Mouse (Mus musculus): ENCODE data around the gene Yaf2. TPM values are rescaled to one million over a fixed set of nuclear protein-coding genes. Genes with fewer than 3 reads are reported as not detected.

Gene Yaf2
- polyA plus RNA-seq, 1 experiment from 2014 or later: 89.6 TPM

DNA sequence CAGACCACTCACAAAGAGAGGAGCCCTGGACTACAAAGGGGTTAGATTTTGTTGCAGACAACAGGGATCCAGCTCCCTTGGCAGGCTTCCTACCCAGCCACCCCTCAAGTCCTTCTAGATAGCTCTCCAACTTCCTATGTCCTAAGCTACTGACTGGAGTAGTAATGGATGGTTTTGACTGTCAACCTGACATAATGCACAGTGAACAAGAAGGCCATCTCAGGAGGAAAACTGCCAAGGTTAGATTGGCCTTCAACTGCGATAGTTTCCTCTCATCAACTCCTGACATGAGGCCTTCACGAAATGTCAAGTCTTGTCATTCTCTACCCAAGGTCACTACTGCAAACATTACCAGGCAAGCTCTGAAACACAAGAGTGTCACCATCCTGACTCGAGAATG is 72.5 kb downstream of the Yaf2 start:
- ATAC-seq (ENCODE audit: insufficient number of reproducible peaks, insufficient read depth, low FRiP score, low read depth): no peak
- H3K9me3 ChIP-seq (ENCODE audit: control insufficient read depth, low read length): no peaks in the 10 kb centered on the region
- peaks cover 16% of the 10 kb centered on the region for H3K36me3 ChIP-seq (ENCODE audit: control insufficient read depth, insufficient read depth, low read length)
- 71% methylated on average over 3 of the region's 3 CpGs for WGBS
- H3K27me3 ChIP-seq (ENCODE audit: control insufficient read depth, insufficient read depth, low read length): no peaks in the 10 kb centered on the region
- no peak overlapping the region for H3K4me3 ChIP-seq (ENCODE audit: control insufficient read depth in 1 of 2, insufficient read depth in 1 of 2, low read depth in 1 of 2, low read length in 2 of 2)
- peak overlapping the region; percentile 31; the same call in 1 of the 2 replicates for H3K9ac ChIP-seq (ENCODE audit: low read length)
- no peak overlapping the region for H3K27ac ChIP-seq (replicated peaks in 1 of 2; ENCODE audit: control insufficient read depth in 1 of 2, insufficient read depth in 1 of 2, low read depth in 2 of 2, low read length in 2 of 2)
- H3K4me1 ChIP-seq (ENCODE audit: control insufficient read depth in 2 of 2, insufficient read depth in 2 of 2, low read length in 2 of 2): no peaks in the 10 kb centered on the region
- H3K4me2 ChIP-seq (ENCODE audit: low read length): no peak overlapping the region

DNA sequence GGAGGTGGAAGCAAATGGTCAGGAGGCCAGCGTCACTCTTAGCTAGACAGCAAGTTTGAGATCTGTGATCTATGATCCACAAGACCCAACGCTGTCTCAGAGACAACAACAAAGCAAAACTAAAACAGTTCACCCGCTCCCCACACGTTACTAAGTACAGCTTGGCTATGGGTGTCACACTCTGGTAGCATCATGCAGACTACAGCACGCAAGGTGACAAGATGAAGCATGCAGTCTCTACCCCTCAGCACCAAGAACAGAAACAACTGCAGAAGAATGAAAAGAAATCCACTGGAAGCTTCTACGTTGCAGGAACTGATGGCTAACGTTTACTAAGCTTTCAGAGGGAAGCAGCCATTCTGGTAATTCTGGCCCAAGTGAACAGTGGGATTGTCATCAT is 73.2 kb downstream of the Yaf2 start:
- 84% methylated on average over 7 of the region's 7 CpGs for WGBS

DNA sequence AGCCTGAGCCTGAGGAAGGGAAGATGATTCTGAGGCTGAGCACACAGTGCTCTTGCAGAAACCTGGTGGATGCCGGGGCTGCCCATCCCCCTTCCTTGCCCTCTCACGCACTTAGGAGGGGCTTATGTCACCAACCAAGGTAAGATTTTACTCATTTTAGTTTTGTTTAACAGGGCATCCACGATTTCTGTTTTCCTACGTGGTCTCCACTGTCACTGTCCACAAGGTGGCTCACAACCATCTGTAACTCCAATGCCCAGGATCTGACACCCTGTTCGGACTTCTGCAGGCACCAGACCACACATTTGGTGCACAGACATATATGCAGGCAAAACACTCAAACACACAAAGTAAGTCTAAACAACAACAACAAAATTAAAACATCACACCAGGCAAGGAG is 73.9 kb downstream of the Yaf2 start:
- H3K4me2 ChIP-seq (ENCODE audit: low read length): no peak overlapping the region
- ATAC-seq (ENCODE audit: insufficient number of reproducible peaks, insufficient read depth, low FRiP score, low read depth): no peak

More for the DNA sequence above, 73.2 kb downstream of the Yaf2 start:
- Histone ChIP-seq H3K27me3 (ENCODE audit: control insufficient read depth, insufficient read depth, low read length) (no peaks in the 10 kb centered on the region), H3K4me1 (ENCODE audit: control insufficient read depth in 2 of 2, insufficient read depth in 2 of 2, low read length in 2 of 2) (no peaks in the 10 kb centered on the region), H3K4me3 (ENCODE audit: control insufficient read depth in 1 of 2, insufficient read depth in 1 of 2, low read depth in 1 of 2, low read length in 2 of 2) (no peak overlapping the region), H3K9me3 (ENCODE audit: control insufficient read depth, low read length) (no peaks in the 10 kb centered on the region), H3K36me3 (ENCODE audit: control insufficient read depth, insufficient read depth, low read length) (peaks cover 23% of the 10 kb centered on the region), H3K9ac (ENCODE audit: low read length) (no peak overlapping the region), H3K4me2 (ENCODE audit: low read length) (no peak overlapping the region), H3K27ac (replicated peaks in 1 of 2; ENCODE audit: control insufficient read depth in 1 of 2, insufficient read depth in 1 of 2, low read depth in 2 of 2, low read length in 2 of 2) (no peak overlapping the region)
- ATAC-seq (ENCODE audit: insufficient number of reproducible peaks, insufficient read depth, low FRiP score, low read depth): no peak

DNA sequence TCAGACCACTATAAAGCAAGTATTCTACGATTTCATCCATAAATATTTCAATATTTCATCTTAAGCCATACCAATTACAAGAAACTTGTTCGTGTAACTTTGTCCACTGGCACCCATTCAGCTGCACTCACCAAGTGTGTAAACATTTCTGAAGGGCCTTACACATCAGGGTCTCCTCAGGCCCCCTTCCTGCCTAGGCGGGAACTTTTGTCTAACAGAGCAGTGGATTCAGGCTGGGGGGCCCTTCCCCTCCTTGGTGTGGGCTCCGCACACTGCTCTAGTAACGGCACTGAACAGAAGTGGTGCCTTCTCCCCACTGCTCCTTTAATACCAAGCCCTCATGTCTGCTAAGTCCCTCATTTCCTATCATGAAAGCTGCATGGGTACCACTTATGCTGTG is 74.5 kb downstream of the Yaf2 start:
- Histone ChIP-seq H3K4me3 (ENCODE audit: control insufficient read depth in 1 of 2, insufficient read depth in 1 of 2, low read depth in 1 of 2, low read length in 2 of 2) (no peak overlapping the region), H3K4me1 (ENCODE audit: control insufficient read depth in 2 of 2, insufficient read depth in 2 of 2, low read length in 2 of 2) (no peaks in the 10 kb centered on the region), H3K4me2 (ENCODE audit: low read length) (no peak overlapping the region), H3K36me3 (ENCODE audit: control insufficient read depth, insufficient read depth, low read length) (peaks cover 35% of the 10 kb centered on the region), H3K9ac (ENCODE audit: low read length) (no peak overlapping the region), H3K9me3 (ENCODE audit: control insufficient read depth, low read length) (no peaks in the 10 kb centered on the region), H3K27me3 (ENCODE audit: control insufficient read depth, insufficient read depth, low read length) (no peaks in the 10 kb centered on the region), H3K27ac (replicated peaks in 1 of 2; ENCODE audit: control insufficient read depth in 1 of 2, insufficient read depth in 1 of 2, low read depth in 2 of 2, low read length in 2 of 2) (no peak overlapping the region)
- ATAC-seq (ENCODE audit: insufficient number of reproducible peaks, insufficient read depth, low FRiP score, low read depth): no peak
- 89% methylated on average over 5 of the region's 5 CpGs for WGBS

More for the DNA sequence above, 73.9 kb downstream of the Yaf2 start:
- 65% methylated on average over 5 of the region's 5 CpGs for WGBS
- H3K9me3 ChIP-seq (ENCODE audit: control insufficient read depth, low read length): no peaks in the 10 kb centered on the region
- no peaks in the 10 kb centered on the region for H3K27me3 ChIP-seq (ENCODE audit: control insufficient read depth, insufficient read depth, low read length)
- peaks cover 30% of the 10 kb centered on the region for H3K36me3 ChIP-seq (ENCODE audit: control insufficient read depth, insufficient read depth, low read length)
- H3K4me1 ChIP-seq (ENCODE audit: control insufficient read depth in 2 of 2, insufficient read depth in 2 of 2, low read length in 2 of 2): no peaks in the 10 kb centered on the region
- H3K27ac ChIP-seq (replicated peaks in 1 of 2; ENCODE audit: control insufficient read depth in 1 of 2, insufficient read depth in 1 of 2, low read depth in 2 of 2, low read length in 2 of 2): no peak overlapping the region
- H3K4me3 ChIP-seq (ENCODE audit: control insufficient read depth in 1 of 2, insufficient read depth in 1 of 2, low read depth in 1 of 2, low read length in 2 of 2): no peak overlapping the region
- no peak overlapping the region for H3K9ac ChIP-seq (ENCODE audit: low read length)

DNA sequence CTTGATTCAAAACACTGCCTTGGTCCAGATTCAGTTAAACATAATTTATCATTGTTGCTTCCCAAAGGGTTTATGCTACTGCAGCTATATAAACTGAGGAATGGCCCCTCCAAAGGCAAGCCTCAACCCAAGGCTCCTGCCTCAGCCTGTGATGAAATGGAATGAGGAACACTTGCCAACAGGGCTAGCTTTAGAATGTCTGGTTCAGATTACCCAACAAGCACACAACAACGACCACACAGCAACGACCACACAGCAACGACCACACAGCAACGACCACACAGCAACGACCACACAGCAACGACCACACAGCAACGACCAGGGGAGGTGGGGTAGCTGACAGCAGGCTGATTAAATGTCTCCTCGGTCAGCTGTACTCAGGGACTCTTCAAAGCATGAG is 76.8 kb downstream of the Yaf2 start:
- 87% methylated on average over 8 of the region's 8 CpGs for whole genome bisulfite sequencing
- no peak for ATAC-seq (ENCODE audit: insufficient number of reproducible peaks, insufficient read depth, low FRiP score, low read depth)
- Histone ChIP-seq H3K27ac (replicated peaks in 1 of 2; ENCODE audit: control insufficient read depth in 1 of 2, insufficient read depth in 1 of 2, low read depth in 2 of 2, low read length in 2 of 2) (no peak overlapping the region), H3K4me2 (ENCODE audit: low read length) (no peak overlapping the region), H3K4me3 (ENCODE audit: control insufficient read depth in 1 of 2, insufficient read depth in 1 of 2, low read depth in 1 of 2, low read length in 2 of 2) (no peak overlapping the region), H3K4me1 (ENCODE audit: control insufficient read depth in 2 of 2, insufficient read depth in 2 of 2, low read length in 2 of 2) (no peaks in the 10 kb centered on the region), H3K9ac (ENCODE audit: low read length) (no peak overlapping the region), H3K9me3 (ENCODE audit: control insufficient read depth, low read length) (no peaks in the 10 kb centered on the region), H3K27me3 (ENCODE audit: control insufficient read depth, insufficient read depth, low read length) (no peaks in the 10 kb centered on the region), H3K36me3 (ENCODE audit: control insufficient read depth, insufficient read depth, low read length) (peaks cover 50% of the 10 kb centered on the region)

DNA sequence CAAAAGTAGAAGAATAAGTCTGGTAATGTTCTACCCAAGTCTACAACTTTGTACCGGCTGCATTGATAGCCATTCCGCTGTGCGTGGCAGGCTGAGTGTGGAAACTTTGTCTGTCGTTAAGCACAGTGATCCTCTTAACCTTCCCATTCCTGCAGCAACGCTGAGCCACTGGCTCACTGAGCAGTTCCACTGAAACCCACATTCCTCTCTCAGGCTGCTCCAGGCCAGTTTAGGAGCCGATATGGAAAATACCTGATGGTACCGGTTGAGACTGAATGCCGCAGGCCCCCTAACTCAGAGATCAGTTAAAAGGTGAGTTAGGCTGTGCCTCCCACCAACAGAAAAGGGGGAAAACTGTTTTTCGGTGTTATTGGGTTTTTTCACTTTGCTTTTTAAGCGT is 81.4 kb downstream of the Yaf2 start:
- no peak overlapping the region for H3K4me2 ChIP-seq (ENCODE audit: low read length)
- H3K4me1 ChIP-seq (ENCODE audit: control insufficient read depth in 2 of 2, insufficient read depth in 2 of 2, low read length in 2 of 2): peaks cover 0 to 4% of the 10 kb centered on the region in 2 experiments; a peak in 2 of 4 replicates
- H3K9ac ChIP-seq (ENCODE audit: low read length): no peak overlapping the region
- 52% methylated on average over 10 of the region's 10 CpGs for WGBS
- ATAC-seq (ENCODE audit: insufficient number of reproducible peaks, insufficient read depth, low FRiP score, low read depth): no peak
- H3K9me3 ChIP-seq (ENCODE audit: control insufficient read depth, low read length): no peaks in the 10 kb centered on the region
- peaks cover 61% of the 10 kb centered on the region for H3K36me3 ChIP-seq (ENCODE audit: control insufficient read depth, insufficient read depth, low read length)
- no peak overlapping the region for H3K27ac ChIP-seq (replicated peaks in 1 of 2; ENCODE audit: control insufficient read depth in 1 of 2, insufficient read depth in 1 of 2, low read depth in 2 of 2, low read length in 2 of 2)
- no peaks in the 10 kb centered on the region for H3K27me3 ChIP-seq (ENCODE audit: control insufficient read depth, insufficient read depth, low read length)
- H3K4me3 ChIP-seq (ENCODE audit: control insufficient read depth in 1 of 2, insufficient read depth in 1 of 2, low read depth in 1 of 2, low read length in 2 of 2): no peak overlapping the region

DNA sequence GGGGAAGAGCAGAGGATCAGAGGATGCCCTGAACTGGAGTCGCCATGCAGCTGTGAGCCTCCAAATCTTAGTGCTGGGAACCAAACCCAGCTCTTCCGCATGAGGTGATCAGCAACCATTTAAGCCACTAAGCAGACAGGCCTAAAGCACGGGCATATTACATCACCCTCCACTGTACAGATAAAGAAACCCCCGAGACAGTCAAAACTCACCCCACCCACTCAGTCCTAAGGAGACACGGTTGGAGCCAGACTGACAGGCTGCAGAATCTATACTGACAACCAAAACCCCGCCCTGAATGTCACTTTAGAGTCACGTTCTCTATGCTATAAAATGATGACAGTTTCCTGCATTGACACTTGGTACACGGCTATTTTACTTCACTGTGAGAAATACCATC is 83.6 kb downstream of the Yaf2 start:
- H3K27ac ChIP-seq (replicated peaks in 1 of 2; ENCODE audit: control insufficient read depth in 1 of 2, insufficient read depth in 1 of 2, low read depth in 2 of 2, low read length in 2 of 2): no peak overlapping the region
- H3K9ac ChIP-seq (ENCODE audit: low read length): no peak overlapping the region
- no peak overlapping the region for H3K4me2 ChIP-seq (ENCODE audit: low read length)
- no peak overlapping the region for H3K4me3 ChIP-seq (ENCODE audit: control insufficient read depth in 1 of 2, insufficient read depth in 1 of 2, low read depth in 1 of 2, low read length in 2 of 2)
- peaks cover 0 to 4% of the 10 kb centered on the region in 2 experiments; a peak in 2 of 4 replicates for H3K4me1 ChIP-seq (ENCODE audit: control insufficient read depth in 2 of 2, insufficient read depth in 2 of 2, low read length in 2 of 2)
- H3K9me3 ChIP-seq (ENCODE audit: control insufficient read depth, low read length): no peaks in the 10 kb centered on the region
- H3K36me3 ChIP-seq (ENCODE audit: control insufficient read depth, insufficient read depth, low read length): peaks cover 53% of the 10 kb centered on the region
- H3K27me3 ChIP-seq (ENCODE audit: control insufficient read depth, insufficient read depth, low read length): no peaks in the 10 kb centered on the region
- 56% methylated on average over 8 of the region's 8 CpGs for whole genome bisulfite sequencing
- no peak for ATAC-seq (ENCODE audit: insufficient number of reproducible peaks, insufficient read depth, low FRiP score, low read depth)

DNA sequence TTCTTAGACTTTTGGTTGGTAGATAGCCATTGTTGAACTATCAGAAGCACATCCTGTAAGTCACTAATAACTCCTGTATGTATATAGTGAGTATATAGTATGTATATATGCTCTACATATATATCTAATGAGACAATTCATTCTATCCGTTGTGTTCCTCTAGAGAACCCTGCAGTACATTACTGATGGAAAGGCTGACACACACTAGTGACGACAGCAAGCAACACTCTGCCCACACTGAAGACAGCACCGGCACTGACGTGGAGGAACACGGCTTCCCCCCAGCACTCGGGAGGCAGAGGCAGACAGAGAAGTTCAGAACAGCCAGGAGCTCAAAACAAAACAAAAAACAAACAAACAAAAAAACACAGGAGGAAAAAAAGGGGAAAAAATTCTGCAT is 84.3 kb downstream of the Yaf2 start:
- Histone ChIP-seq H3K27me3 (ENCODE audit: control insufficient read depth, insufficient read depth, low read length) (no peaks in the 10 kb centered on the region), H3K4me1 (ENCODE audit: control insufficient read depth in 2 of 2, insufficient read depth in 2 of 2, low read length in 2 of 2) (peaks cover 0 to 4% of the 10 kb centered on the region in 2 experiments; a peak in 2 of 4 replicates), H3K9me3 (ENCODE audit: control insufficient read depth, low read length) (no peaks in the 10 kb centered on the region), H3K27ac (replicated peaks in 1 of 2; ENCODE audit: control insufficient read depth in 1 of 2, insufficient read depth in 1 of 2, low read depth in 2 of 2, low read length in 2 of 2) (no peak overlapping the region), H3K9ac (ENCODE audit: low read length) (no peak overlapping the region), H3K36me3 (ENCODE audit: control insufficient read depth, insufficient read depth, low read length) (peaks cover 51% of the 10 kb centered on the region), H3K4me3 (ENCODE audit: control insufficient read depth in 1 of 2, insufficient read depth in 1 of 2, low read depth in 1 of 2, low read length in 2 of 2) (no peak overlapping the region), H3K4me2 (ENCODE audit: low read length) (no peak overlapping the region)
- WGBS: 72% methylated on average over 6 of the region's 6 CpGs
- ATAC-seq (ENCODE audit: insufficient number of reproducible peaks, insufficient read depth, low FRiP score, low read depth): no peak

Data from heart, embryonic 14.5 days (tissue).